8 mouse cellular contexts compared by ENCODE assay signal in the genomic region with DNA sequence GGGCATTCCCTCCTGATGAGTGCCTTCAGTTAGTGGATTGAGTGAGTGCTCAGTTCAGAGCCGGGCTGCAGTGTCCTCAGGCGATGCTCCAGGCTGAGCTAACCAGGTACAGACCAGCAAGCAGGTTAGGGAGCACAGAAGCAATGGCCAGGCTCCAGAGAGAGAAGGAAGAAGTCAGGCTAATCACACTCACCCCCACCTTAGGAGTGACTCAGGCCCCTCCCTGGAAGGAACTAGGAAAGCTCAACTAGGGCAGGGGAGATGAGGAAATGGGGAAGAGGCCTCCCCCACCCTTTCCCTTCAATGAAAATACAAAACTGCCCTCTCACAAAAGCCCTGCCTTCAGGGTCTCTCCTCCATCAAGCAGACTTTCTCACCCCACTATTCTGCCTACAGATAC. TPM values are rescaled to one million over a fixed set of nuclear protein-coding genes. Genes with fewer than 3 reads are reported as not detected.
DNase-seq lines count a peak whose midpoint lies in the region; ATAC-seq lines count a peak whose summit lies in the region.

No protein-coding gene starts in this region.

- no peaks in the 10 kb centered on the region for H3K9me3 ChIP-seq in hindbrain, embryonic 12.5 days (replicated peaks)

- H3K4me1 ChIP-seq in hindbrain, embryonic 12.5 days, result peaks cover 28% of the 10 kb centered on the region

- peak overlapping the region; percentile 93 for H3K4me2 ChIP-seq in hindbrain, embryonic 12.5 days (replicated peaks)

- DNase-seq in cerebellum, adult 9-11 months, result peak; percentile 58
- no peak for DNase-seq in cerebellum, postnatal 25 days
- peak; percentile 11 for DNase-seq in NIH3T3 (ENCODE audit: low read depth)
- no peak for DNase-seq in left cerebral cortex, postnatal 14 days (ENCODE audit: low spot score in 2 of 2)
- DNase-seq in gastrocnemius, adult 18-20 months (ENCODE audit: low spot score), result no peak

- WGBS in hindbrain, embryonic 12.5 days, result 72% methylated on average over 2 of the region's 2 CpGs

- no peaks in the 10 kb centered on the region for H3K27me3 ChIP-seq in hindbrain, embryonic 12.5 days

- no peak for ATAC-seq in hindbrain, embryonic 12.5 days (ENCODE audit: low FRiP score)
- peak; percentile 15; the same call in 1 of the 2 replicates for ATAC-seq in megakaryocyte progenitor cell, adult 5-6 weeks (replicated peaks; ENCODE audit: poor library complexity)
- no peak for ATAC-seq in inflammation-experienced regulatory T-cells, adult 6 months

- no peak overlapping the region; the same call in 1 of the 2 replicates for H3K27ac ChIP-seq in hindbrain, embryonic 12.5 days

- peak overlapping the region; percentile 97 for H3K9ac ChIP-seq in hindbrain, embryonic 12.5 days

- H3K4me3 ChIP-seq in hindbrain, embryonic 12.5 days, result peak overlapping the region; percentile 98

- peaks cover 23% of the 10 kb centered on the region for H3K36me3 ChIP-seq in hindbrain, embryonic 12.5 days

- intact Hi-C loops in left cerebral cortex, postnatal 14 days (cut with DNase I), result no loop called here

RNA-seq across cellular contexts. Expression of gene Tbc1d10b, which starts 1.7 kb away (rescaled TPM):
- polyA plus RNA-seq in hindbrain, embryonic 12.5 days (2016; fragmentation: Nextera tagmentation; extraction: Ambion mirVana), result 46.5 and 47.2 TPM in 2 replicates
- total RNA-seq in megakaryocyte progenitor cell, adult 5-6 weeks (2015), result 12.8 and 13.8 TPM in 2 replicates
- total RNA-seq in megakaryocyte progenitor cell, adult 5-6 weeks (2017), result 34.0 and 36.0 TPM in 2 replicates
- total RNA-seq in left cerebral cortex, postnatal 14 days (2021), result 10 to 100 TPM; 82.8 to 83.9 TPM
- 10 to 100 TPM; 13.2 to 16.6 (median 13.6) TPM for polyA plus RNA-seq in inflammation-experienced regulatory T-cells, adult 6 months (2017; shearing (Covaris generic))
- 10 to 100 TPM; 26.4 to 29.5 TPM for total RNA-seq in gastrocnemius, adult 18-20 months (2021)

RNA-seq across cellular contexts. Expression of gene Mylpf, which starts 2.1 kb away (rescaled TPM):
- polyA plus RNA-seq in hindbrain, embryonic 12.5 days (2016; fragmentation: Nextera tagmentation; extraction: Ambion mirVana), result 19.5 and 46.1 TPM in 2 replicates
- 7.8 and 10.6 TPM in 2 replicates for total RNA-seq in megakaryocyte progenitor cell, adult 5-6 weeks (2015)
- 6.0 and 6.8 TPM in 2 replicates for total RNA-seq in megakaryocyte progenitor cell, adult 5-6 weeks (2017)
- total RNA-seq in left cerebral cortex, postnatal 14 days (2021), result 1 to 10 TPM; 1.7 to 4.2 TPM
- polyA plus RNA-seq in inflammation-experienced regulatory T-cells, adult 6 months (2017; shearing (Covaris generic)), result 10 to 100 TPM; 23.0 to 25.8 (median 23.4) TPM
- over 10,000 TPM; 24,635 to 28,732 TPM for total RNA-seq in gastrocnemius, adult 18-20 months (2021)

RNA-seq across cellular contexts. Expression of gene Cd2bp2, which starts 10.8 kb away (rescaled TPM):
- 86.2 and 92.9 TPM in 2 replicates for polyA plus RNA-seq in hindbrain, embryonic 12.5 days (2016; fragmentation: Nextera tagmentation; extraction: Ambion mirVana)
- 16.8 and 17.4 TPM in 2 replicates for total RNA-seq in megakaryocyte progenitor cell, adult 5-6 weeks (2015)
- total RNA-seq in megakaryocyte progenitor cell, adult 5-6 weeks (2017), result 56.0 and 65.7 TPM in 2 replicates
- total RNA-seq in left cerebral cortex, postnatal 14 days (2021), result 10 to 100 TPM; 73.9 to 84.5 TPM
- polyA plus RNA-seq in inflammation-experienced regulatory T-cells, adult 6 months (2017; shearing (Covaris generic)), result 10 to 100 TPM; 43.2 to 56.9 (median 48.7) TPM
- 10 to 100 TPM; 25.1 to 26.8 TPM for total RNA-seq in gastrocnemius, adult 18-20 months (2021)

RNA-seq across cellular contexts. Expression of gene Zfp553, which starts 26.3 kb away (rescaled TPM):
- polyA plus RNA-seq in hindbrain, embryonic 12.5 days (2016; fragmentation: Nextera tagmentation; extraction: Ambion mirVana), result 61.3 and 67.9 TPM in 2 replicates
- 6.5 and 9.0 TPM in 2 replicates for total RNA-seq in megakaryocyte progenitor cell, adult 5-6 weeks (2015)
- total RNA-seq in megakaryocyte progenitor cell, adult 5-6 weeks (2017), result 13.8 and 15.4 TPM in 2 replicates
- total RNA-seq in left cerebral cortex, postnatal 14 days (2021), result 10 to 100 TPM; 17.7 to 19.2 TPM
- 1 to 10 TPM; 3.3 to 6.8 (median 4.6) TPM for polyA plus RNA-seq in inflammation-experienced regulatory T-cells, adult 6 months (2017; shearing (Covaris generic))
- total RNA-seq in gastrocnemius, adult 18-20 months (2021), result 1 to 10 TPM; 4.2 to 4.6 TPM

RNA-seq across cellular contexts. Expression of gene Sept1, which starts 26.3 kb away (rescaled TPM):
- polyA plus RNA-seq in hindbrain, embryonic 12.5 days (2016; fragmentation: Nextera tagmentation; extraction: Ambion mirVana), result 32.7 and 33.2 TPM in 2 replicates
- 27.0 and 38.6 TPM in 2 replicates for total RNA-seq in megakaryocyte progenitor cell, adult 5-6 weeks (2015)
- total RNA-seq in megakaryocyte progenitor cell, adult 5-6 weeks (2017), result 21.7 and 35.4 TPM in 2 replicates
- 1 to 10 TPM; 5.9 to 6.3 TPM for total RNA-seq in left cerebral cortex, postnatal 14 days (2021)
- polyA plus RNA-seq in inflammation-experienced regulatory T-cells, adult 6 months (2017; shearing (Covaris generic)), result 100 to 1,000 TPM; 783 to 927 (median 807) TPM
- total RNA-seq in gastrocnemius, adult 18-20 months (2021), result 1 to 10 TPM; 1.0 to 1.3 TPM

Comparison
In these comparisons a context has a peak if more than half of its experiments do, and no peak if none do; other contexts are left out.
1. DNase-seq: peak in cerebellum, adult 9-11 months (single experiment) and NIH3T3 (single experiment); none in cerebellum, postnatal 25 days (0 of 2), left cerebral cortex, postnatal 14 days (0 of 2) and gastrocnemius, adult 18-20 months (single experiment).
2. RNA of gene Mylpf, which starts 2.1 kb away (total RNA-seq): 24,635 to 28,732 TPM in gastrocnemius, adult 18-20 months; 6.0 to 10.6 TPM in megakaryocyte progenitor cell, adult 5-6 weeks and 1.7 to 4.2 TPM in left cerebral cortex, postnatal 14 days; every median in the first group is over 1,000 times any median in the second.